Mouse (Mus musculus): ENCODE measurements around the gene Fkbpl. TPM values are rescaled to one million over a fixed set of nuclear protein-coding genes. Genes with fewer than 3 reads are reported as not detected.

The Fkbpl gene
- 14.7 and 16.1 TPM in 2 replicates for polyA plus RNA-seq (2015; fragmentation: Nextera tagmentation; extraction: Ambion mirVana)

GRCm38 (mm10) chr17:34644608-34645007 is at the start of gene Fkbpl:
Fkbpl (plus strand) TSS chr17:34644764.
- ATAC-seq = peak; percentile 85
- WGBS = under 1% methylated on average over 16 of the region's 16 CpGs
- Histone ChIP-seq H3K9me3 (replicated peaks) (no peaks in the 10 kb centered on the region), H3K4me3 (peak within 1 kb of the TSS; percentile 59), H3K4me2 (peak within 1 kb of the TSS; percentile 70), H3K36me3 (ENCODE audit: poor library complexity, severe bottlenecking) (peaks cover 13% of the 10 kb centered on the region), H3K27ac (peak within 1 kb of the TSS; percentile 76), H3K27me3 (no peaks in the 10 kb centered on the region), H3K9ac (peak within 1 kb of the TSS; percentile 70), H3K4me1 (peaks cover 43% of the 10 kb centered on the region)

- 83% methylated on average over 8 of the region's 8 CpGs for WGBS
- H3K4me1 ChIP-seq = peaks cover 47% of the 10 kb centered on the region
These were observed 48.5 kb upstream of the Fkbpl start for GRCm38 (mm10) chr17:34596098-34596497.

GRCm38 (mm10) chr17:34597566-34598095 is 46.9 kb upstream of the Fkbpl start, which contains the start of gene Ager:
Ager (plus strand) TSS chr17:34597862.
- H3K4me3 ChIP-seq = no peak within 1 kb of the TSS
- H3K9me3 ChIP-seq (replicated peaks) = no peaks in the 10 kb centered on the region
- H3K27me3 ChIP-seq = no peaks in the 10 kb centered on the region
- ATAC-seq = no peak
- H3K36me3 ChIP-seq (ENCODE audit: poor library complexity, severe bottlenecking) = peaks cover 47% of the 10 kb centered on the region
- 25% methylated on average over 6 of the region's 6 CpGs for WGBS
- H3K9ac ChIP-seq = peak within 1 kb of the TSS; percentile 46; the same call in 1 of the 2 replicates
- H3K4me2 ChIP-seq = no peak within 1 kb of the TSS
- peaks cover 50% of the 10 kb centered on the region for H3K4me1 ChIP-seq
- peak within 1 kb of the TSS; percentile 19; the same call in 1 of the 2 replicates for H3K27ac ChIP-seq

More at GRCm38 (mm10) chr17:34596098-34596497, 48.5 kb upstream of the Fkbpl start:
- Histone ChIP-seq H3K27ac (no peak overlapping the region), H3K27me3 (no peaks in the 10 kb centered on the region), H3K9ac (0 out of 2 replicates have a peak overlapping the region, but pooled peaks have one; percentile 16), H3K4me3 (no peak overlapping the region), H3K9me3 (replicated peaks) (no peaks in the 10 kb centered on the region), H3K36me3 (ENCODE audit: poor library complexity, severe bottlenecking) (peaks cover 39% of the 10 kb centered on the region), H3K4me2 (no peak overlapping the region)
- ATAC-seq = no peak

DNA sequence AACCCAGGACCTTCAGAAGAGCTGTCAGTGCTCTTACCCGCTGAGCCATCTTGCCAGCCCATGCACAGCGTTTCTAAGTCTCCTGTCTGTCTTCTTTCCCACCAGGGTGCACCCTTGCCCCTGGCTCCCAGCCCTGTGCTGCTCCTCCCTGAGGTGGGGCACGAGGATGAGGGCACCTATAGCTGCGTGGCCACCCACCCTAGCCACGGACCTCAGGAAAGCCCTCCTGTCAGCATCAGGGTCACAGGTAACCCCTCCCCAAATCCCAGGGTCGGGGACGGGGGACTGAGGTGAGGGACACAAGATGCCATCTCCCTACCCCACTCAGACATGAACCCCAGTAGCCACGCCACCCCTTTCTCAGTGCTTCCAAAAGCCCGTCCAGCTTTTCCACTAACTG is 44.7 kb upstream of the Fkbpl start:
- H3K9me3 ChIP-seq (replicated peaks) = no peaks in the 10 kb centered on the region
- H3K27me3 ChIP-seq = no peaks in the 10 kb centered on the region
- H3K27ac ChIP-seq = no peak overlapping the region
- H3K4me3 ChIP-seq = no peak overlapping the region
- H3K4me2 ChIP-seq = no peak overlapping the region
- ATAC-seq = no peak
- H3K9ac ChIP-seq = no peak overlapping the region
- H3K4me1 ChIP-seq = peaks cover 36% of the 10 kb centered on the region
- peaks cover 37% of the 10 kb centered on the region for H3K36me3 ChIP-seq (ENCODE audit: poor library complexity, severe bottlenecking)
- WGBS = 78% methylated on average over 9 of the region's 9 CpGs

DNA sequence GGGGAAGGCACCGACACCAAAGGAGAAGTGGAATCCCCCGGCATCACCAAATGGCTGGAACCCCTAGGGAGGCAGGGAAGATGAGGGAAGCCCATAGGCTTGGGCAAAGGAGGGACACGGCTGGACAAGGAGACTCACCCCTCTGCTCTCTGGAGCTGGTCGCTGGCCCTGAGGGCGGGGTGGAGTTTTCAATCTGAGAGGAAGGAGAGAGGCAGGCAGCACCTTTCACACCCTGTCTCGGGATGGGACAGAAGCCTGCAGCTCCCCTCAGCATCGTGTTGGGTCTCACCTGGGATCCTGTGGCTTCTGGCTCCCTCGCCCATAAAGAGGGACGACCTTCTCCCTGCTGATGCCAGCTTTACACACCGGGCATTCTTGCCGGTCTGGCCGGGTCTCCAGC is 42.8 kb upstream of the Fkbpl start:
- no peak overlapping the region for H3K27ac ChIP-seq
- peak overlapping the region; percentile 76 for H3K4me2 ChIP-seq
- H3K4me1 ChIP-seq = peaks cover 37% of the 10 kb centered on the region
- WGBS = 92% methylated on average over 12 of the region's 12 CpGs
- H3K4me3 ChIP-seq = peak overlapping the region; percentile 83
- peaks cover 23% of the 10 kb centered on the region for H3K36me3 ChIP-seq (ENCODE audit: poor library complexity, severe bottlenecking)
- H3K27me3 ChIP-seq = no peaks in the 10 kb centered on the region
- H3K9ac ChIP-seq = peak overlapping the region; percentile 89; the same call in 1 of the 2 replicates
- ATAC-seq = no peak
- no peaks in the 10 kb centered on the region for H3K9me3 ChIP-seq (replicated peaks)

DNA sequence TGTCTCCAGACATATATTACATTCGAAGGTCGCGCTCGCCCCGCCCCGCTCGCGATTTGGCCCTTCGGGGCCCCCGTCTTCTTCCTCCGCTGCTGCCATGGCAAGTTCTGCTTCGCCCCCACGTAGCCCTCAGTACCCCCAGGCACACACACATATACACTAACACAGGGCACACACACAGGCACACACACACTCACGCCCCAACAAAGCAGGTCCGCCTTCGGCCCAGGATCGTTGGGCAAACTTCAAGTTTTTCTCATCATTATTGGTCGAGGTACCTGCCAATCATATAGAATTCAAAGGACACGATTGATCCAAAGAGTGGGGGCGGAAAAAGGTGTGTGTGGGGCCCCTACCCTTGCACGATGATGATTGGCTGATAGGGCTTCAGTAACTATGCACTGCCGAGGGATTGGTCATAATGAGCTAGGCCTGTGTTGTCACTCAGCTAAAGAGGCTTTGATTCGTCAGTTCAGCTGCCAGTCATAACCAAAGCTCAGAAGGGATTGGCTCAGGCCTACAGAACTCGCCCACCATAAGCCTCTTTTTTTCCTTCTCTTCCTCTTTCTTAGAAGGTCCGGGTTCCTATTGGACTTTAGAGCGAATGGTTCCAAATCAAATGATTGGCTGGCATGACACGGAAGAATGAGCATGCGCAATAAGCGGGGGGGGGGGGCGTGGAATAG is 41.0 kb upstream of the Fkbpl start, which contains the start of gene Rnf5:
Rnf5 (minus strand) TSS at position 316 of the 686 bp plus-strand sequence.
- Histone ChIP-seq H3K36me3 (ENCODE audit: poor library complexity, severe bottlenecking) (peaks cover 26% of the 10 kb centered on the region), H3K4me2 (peak within 1 kb of the TSS; percentile 99), H3K27me3 (no peaks in the 10 kb centered on the region), H3K4me1 (peaks cover 45% of the 10 kb centered on the region), H3K9ac (peak within 1 kb of the TSS; percentile 96), H3K27ac (peak within 1 kb of the TSS; percentile 91), H3K4me3 (peak within 1 kb of the TSS; percentile 93), H3K9me3 (replicated peaks) (no peaks in the 10 kb centered on the region)
- peak; percentile 97 for ATAC-seq
- WGBS = under 1% methylated on average over 30 of the region's 30 CpGs

GRCm38 (mm10) chr17:34604061-34604508 is 40.5 kb upstream of the Fkbpl start, which contains the start of gene Agpat1:
Agpat1 (plus strand) TSS chr17:34604262.
- Histone ChIP-seq H3K9me3 (replicated peaks) (no peaks in the 10 kb centered on the region), H3K36me3 (ENCODE audit: poor library complexity, severe bottlenecking) (peaks cover 26% of the 10 kb centered on the region), H3K27me3 (no peaks in the 10 kb centered on the region), H3K9ac (peak within 1 kb of the TSS; percentile 96), H3K27ac (peak within 1 kb of the TSS; percentile 91), H3K4me3 (peak within 1 kb of the TSS; percentile 93), H3K4me2 (peak within 1 kb of the TSS; percentile 99), H3K4me1 (peaks cover 51% of the 10 kb centered on the region)
- peak; percentile 82 for ATAC-seq
- WGBS = 0% methylated on average over 34 of the region's 35 CpGs

- peak overlapping the region; percentile 91 for H3K27ac ChIP-seq
- peak overlapping the region; percentile 99 for H3K4me2 ChIP-seq
- no peaks in the 10 kb centered on the region for H3K9me3 ChIP-seq (replicated peaks)
- peak overlapping the region; percentile 96 for H3K9ac ChIP-seq
- H3K36me3 ChIP-seq (ENCODE audit: poor library complexity, severe bottlenecking) = peaks cover 25% of the 10 kb centered on the region
- no peaks in the 10 kb centered on the region for H3K27me3 ChIP-seq
- 15% methylated on average over 24 of the region's 24 CpGs for WGBS
- no peak for ATAC-seq
- H3K4me3 ChIP-seq = peak overlapping the region; percentile 93
- peaks cover 51% of the 10 kb centered on the region for H3K4me1 ChIP-seq
These were observed 39.9 kb upstream of the Fkbpl start for GRCm38 (mm10) chr17:34604511-34605237.

DNA sequence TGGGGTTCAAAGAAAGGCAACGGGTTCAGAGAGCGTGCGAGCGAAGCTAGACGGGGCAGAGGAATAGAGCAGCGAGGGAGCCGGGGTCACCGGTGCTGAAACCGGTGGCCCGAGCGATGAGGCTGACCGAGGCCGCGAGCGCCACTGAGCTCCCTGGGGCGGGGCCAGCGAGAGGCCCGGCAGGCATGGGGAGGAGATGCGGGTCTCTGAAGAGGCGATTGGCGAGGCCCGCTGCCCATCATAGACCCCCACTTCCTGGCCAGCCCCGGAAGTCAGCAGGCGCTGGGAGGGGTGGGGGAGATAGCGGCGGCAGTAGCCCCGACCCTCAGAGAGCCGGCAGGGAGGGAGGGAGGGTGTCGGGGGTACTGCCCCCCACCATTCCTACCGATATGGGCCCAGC is 39.0 kb upstream of the Fkbpl start:
- peak overlapping the region; percentile 99 for H3K4me2 ChIP-seq
- H3K4me3 ChIP-seq = peak overlapping the region; percentile 93
- H3K9me3 ChIP-seq (replicated peaks) = no peaks in the 10 kb centered on the region
- no peaks in the 10 kb centered on the region for H3K27me3 ChIP-seq
- under 1% methylated on average over 27 of the region's 30 CpGs for WGBS
- H3K27ac ChIP-seq = peak overlapping the region; percentile 91
- peaks cover 51% of the 10 kb centered on the region for H3K4me1 ChIP-seq
- H3K36me3 ChIP-seq (ENCODE audit: poor library complexity, severe bottlenecking) = peaks cover 25% of the 10 kb centered on the region
- ATAC-seq = peak; percentile 54
- peak overlapping the region; percentile 96 for H3K9ac ChIP-seq

- peaks cover 26% of the 10 kb centered on the region for H3K36me3 ChIP-seq (ENCODE audit: poor library complexity, severe bottlenecking)
- peak overlapping the region; percentile 96 for H3K9ac ChIP-seq
- no peak for ATAC-seq
- H3K4me2 ChIP-seq = peak overlapping the region; percentile 99
- H3K4me1 ChIP-seq = peaks cover 51% of the 10 kb centered on the region
- H3K27ac ChIP-seq = peak overlapping the region; percentile 91
- H3K4me3 ChIP-seq = peak overlapping the region; percentile 93
- whole genome bisulfite sequencing = 17% methylated on average over 32 of the region's 32 CpGs
- H3K9me3 ChIP-seq (replicated peaks) = no peaks in the 10 kb centered on the region
- H3K27me3 ChIP-seq = no peaks in the 10 kb centered on the region
These were observed 38.2 kb upstream of the Fkbpl start for GRCm38 (mm10) chr17:34606186-34607039.

DNA sequence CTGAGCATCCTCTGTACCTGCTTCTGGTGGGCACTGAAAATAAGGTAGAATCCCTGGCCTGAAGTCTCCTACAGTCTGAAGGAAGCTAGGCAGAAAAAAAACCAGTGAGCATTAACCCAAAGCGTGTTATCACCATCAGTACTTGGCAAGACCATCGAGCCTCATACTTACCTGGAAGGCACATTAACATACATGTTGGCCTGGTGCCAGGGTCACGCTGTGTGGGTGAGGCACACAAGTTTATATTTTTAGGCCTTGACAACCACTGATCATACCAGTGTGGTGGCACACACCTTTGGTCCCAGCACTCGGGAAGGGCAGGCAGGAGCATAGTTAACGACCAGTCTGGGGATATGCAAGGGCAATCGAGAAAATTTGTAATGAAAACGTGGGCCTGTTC is 36.6 kb upstream of the Fkbpl start:
- Histone ChIP-seq H3K4me1 (peaks cover 39% of the 10 kb centered on the region), H3K9me3 (replicated peaks) (no peaks in the 10 kb centered on the region), H3K27me3 (no peaks in the 10 kb centered on the region), H3K9ac (no peak overlapping the region), H3K36me3 (ENCODE audit: poor library complexity, severe bottlenecking) (peaks cover 36% of the 10 kb centered on the region), H3K4me2 (no peak overlapping the region), H3K27ac (no peak overlapping the region), H3K4me3 (no peak overlapping the region)
- no peak for ATAC-seq
- 87% methylated on average over 7 of the region's 7 CpGs for WGBS
